Mouse (Mus musculus) neural tube, embryonic 13.5 days (tissue): ENCODE data around the gene Spata20. TPM values are rescaled to one million over a fixed set of nuclear protein-coding genes. Genes with fewer than 3 reads are reported as not detected.

Source experiments
- ATAC-seq: fragments of 200-750 bp; cut with Nextera tagmentation; 2 replicates; pipeline ENCODE4 v1.8.0; 2017; ENCODE audit warnings: low read depth, mild to moderate bottlenecking, moderate TSS enrichment, moderate library complexity
- H3K27ac ChIP-seq: fragments of 300-500 bp; sonication (generic); replicated peaks from 2 replicates; pipeline ENCODE4 v1.5.1; 2015; ENCODE audit warnings: moderate library complexity, mild to moderate bottlenecking, inconsistent platforms
- H3K27me3 ChIP-seq: fragments of 300-500 bp; sonication (generic); 2 replicates; pipeline ENCODE4 v1.6.1; 2015; ENCODE audit warnings: mild to moderate bottlenecking, inconsistent platforms
- H3K36me3 ChIP-seq: fragments of 300-500 bp; sonication (generic); 2 replicates; pipeline ENCODE4 v1.6.1; 2015; ENCODE audit warnings: mild to moderate bottlenecking, inconsistent platforms
- H3K4me1 ChIP-seq: fragments of 300-500 bp; sonication (generic); replicated peaks from 2 replicates; pipeline ENCODE4 v1.6.1; 2015; ENCODE audit warnings: inconsistent platforms
- H3K4me2 ChIP-seq: fragments of 300-500 bp; sonication (generic); 2 replicates; pipeline ENCODE4 v1.6.1; 2015; ENCODE audit warnings: inconsistent platforms, mild to moderate bottlenecking, moderate library complexity
- H3K4me3 ChIP-seq: fragments of 300-500 bp; sonication (generic); 2 replicates; pipeline ENCODE4 v1.5.1; 2015; ENCODE audit warnings: mild to moderate bottlenecking, inconsistent platforms
- H3K9ac ChIP-seq: fragments of 300-500 bp; sonication (generic); 2 replicates; pipeline ENCODE4 v1.6.1; 2015; ENCODE audit warnings: moderate library complexity, mild to moderate bottlenecking, inconsistent platforms
- H3K9me3 ChIP-seq: fragments of 300-500 bp; sonication (generic); 2 replicates; pipeline ENCODE4 v1.6.1; 2016; ENCODE audit warnings: inconsistent platforms
- WGBS: fragments of 180-500 bp; shearing (Covaris S2); methylation state at CpG from one replicate; pipeline ENCODE4 v1.1.7; 2015; 5-methylcytosine and 5-hydroxymethylcytosine counted together
- polyA plus RNA-seq: library from polyadenylated mRNA; unstranded; fragments of >200 nt; fragmentation: Nextera tagmentation; extraction: Ambion mirVana; gene quantifications from 2 replicates; pipeline ENCODE4 v1.2.1, GENCODE M21; 2015

Gene Spata20
- polyA plus RNA-seq, 1 experiment from 2014 or later: 0.28 TPM

GRCm38 (mm10) chr11:94468582-94469064, 17.4 kb downstream of the Spata20 start:
- H3K27ac ChIP-seq: peak overlapping the region; percentile 94
- WGBS: 12% methylated on average over 4 of the region's 4 CpGs
- H3K27me3 ChIP-seq: peaks cover 6% of the 10 kb centered on the region; the same call in 1 of the 2 replicates
- ATAC-seq: peak; percentile 81
- no peaks in the 10 kb centered on the region for H3K36me3 ChIP-seq
- peak overlapping the region; percentile 91 for H3K4me2 ChIP-seq
- no peak overlapping the region for H3K9ac ChIP-seq
- H3K9me3 ChIP-seq: no peaks in the 10 kb centered on the region
- peaks cover 91% of the 10 kb centered on the region for H3K4me1 ChIP-seq
- H3K4me3 ChIP-seq: no peak overlapping the region

GRCm38 (mm10) chr11:94466333-94466855, 19.6 kb downstream of the Spata20 start:
- Histone ChIP-seq H3K36me3 (peaks cover 9% of the 10 kb centered on the region), H3K9me3 (no peaks in the 10 kb centered on the region)

GRCm38 (mm10) chr11:94464170-94464569, 21.8 kb downstream of the Spata20 start:
- Histone ChIP-seq H3K27me3 (no peaks in the 10 kb centered on the region), H3K4me3 (no peak overlapping the region), H3K27ac (0 out of 2 replicates have a peak overlapping the region, but pooled peaks have one; percentile 68), H3K36me3 (peaks cover 19% of the 10 kb centered on the region), H3K4me1 (peaks cover 48% of the 10 kb centered on the region), H3K9ac (0 out of 2 replicates have a peak overlapping the region, but pooled peaks have one; percentile 0), H3K4me2 (no peak overlapping the region), H3K9me3 (no peaks in the 10 kb centered on the region)
- no peak for ATAC-seq
- WGBS: 3% methylated on average over 2 of the region's 2 CpGs

More at GRCm38 (mm10) chr11:94466333-94466855, 19.6 kb downstream of the Spata20 start:
- no peak for ATAC-seq
- no peak overlapping the region for H3K4me2 ChIP-seq
- H3K4me1 ChIP-seq: peaks cover 69% of the 10 kb centered on the region
- H3K4me3 ChIP-seq: no peak overlapping the region
- WGBS: 88% methylated on average over 17 of the region's 17 CpGs
- H3K27ac ChIP-seq: no peak overlapping the region
- H3K9ac ChIP-seq: no peak overlapping the region
- H3K27me3 ChIP-seq: peaks cover 5% of the 10 kb centered on the region; the same call in 1 of the 2 replicates

GRCm38 (mm10) chr11:94461856-94462255, 24.1 kb downstream of the Spata20 start:
- Histone ChIP-seq H3K9ac (no peak overlapping the region), H3K9me3 (no peaks in the 10 kb centered on the region), H3K27me3 (no peaks in the 10 kb centered on the region), H3K27ac (no peak overlapping the region), H3K4me1 (peaks cover 27% of the 10 kb centered on the region), H3K4me3 (no peak overlapping the region), H3K36me3 (peaks cover 38% of the 10 kb centered on the region), H3K4me2 (no peak overlapping the region)
- ATAC-seq: no peak
- 92% methylated on average over 11 of the region's 11 CpGs for whole genome bisulfite sequencing

GRCm38 (mm10) chr11:94457001-94457400, 29.0 kb downstream of the Spata20 start:
- WGBS: 86% methylated on average over 15 of the region's 15 CpGs
- Histone ChIP-seq H3K27ac (no peak overlapping the region), H3K4me2 (no peak overlapping the region), H3K27me3 (no peaks in the 10 kb centered on the region), H3K4me3 (no peak overlapping the region), H3K9ac (no peak overlapping the region), H3K4me1 (peaks cover 23% of the 10 kb centered on the region), H3K9me3 (no peaks in the 10 kb centered on the region), H3K36me3 (peaks cover 37% of the 10 kb centered on the region)
- no peak for ATAC-seq

GRCm38 (mm10) chr11:94456347-94456746, 29.6 kb downstream of the Spata20 start:
- ATAC-seq: no peak
- WGBS: 83% methylated on average over 3 of the region's 3 CpGs
- no peak overlapping the region for H3K4me2 ChIP-seq
- no peaks in the 10 kb centered on the region for H3K27me3 ChIP-seq
- no peak overlapping the region for H3K9ac ChIP-seq
- H3K4me3 ChIP-seq: no peak overlapping the region
- no peaks in the 10 kb centered on the region for H3K9me3 ChIP-seq
- H3K36me3 ChIP-seq: peaks cover 31% of the 10 kb centered on the region
- H3K27ac ChIP-seq: no peak overlapping the region
- H3K4me1 ChIP-seq: peaks cover 23% of the 10 kb centered on the region

- H3K4me1 ChIP-seq: peaks cover 31% of the 10 kb centered on the region
- H3K9ac ChIP-seq: 0 out of 2 replicates have a peak overlapping the region, but pooled peaks have one; percentile 12
- H3K36me3 ChIP-seq: peaks cover 30% of the 10 kb centered on the region
- ATAC-seq: no peak
- H3K9me3 ChIP-seq: no peaks in the 10 kb centered on the region
- no peak overlapping the region for H3K4me3 ChIP-seq
- 73% methylated on average over 10 of the region's 10 CpGs for WGBS
- no peak overlapping the region for H3K4me2 ChIP-seq
- no peaks in the 10 kb centered on the region for H3K27me3 ChIP-seq
- peak overlapping the region; percentile 52 for H3K27ac ChIP-seq
These were observed 30.7 kb downstream of the Spata20 start for GRCm38 (mm10) chr11:94455161-94455820.

GRCm38 (mm10) chr11:94454756-94455155, 31.2 kb downstream of the Spata20 start:
- H3K9ac ChIP-seq: no peak overlapping the region
- H3K4me1 ChIP-seq: peaks cover 36% of the 10 kb centered on the region
- H3K27ac ChIP-seq: peak overlapping the region; percentile 52
- WGBS: 43% methylated on average over 5 of the region's 5 CpGs
- no peaks in the 10 kb centered on the region for H3K9me3 ChIP-seq
- H3K4me3 ChIP-seq: no peak overlapping the region
- H3K27me3 ChIP-seq: no peaks in the 10 kb centered on the region
- H3K36me3 ChIP-seq: peaks cover 31% of the 10 kb centered on the region
- no peak for ATAC-seq
- no peak overlapping the region for H3K4me2 ChIP-seq

- Histone ChIP-seq H3K9me3 (no peaks in the 10 kb centered on the region), H3K4me2 (no peak overlapping the region), H3K4me1 (peaks cover 52% of the 10 kb centered on the region), H3K9ac (no peak overlapping the region), H3K27me3 (no peaks in the 10 kb centered on the region), H3K27ac (no peak overlapping the region), H3K4me3 (no peak overlapping the region), H3K36me3 (0 out of 2 replicates have a peak, but pooled peaks cover 4% of the 10 kb centered on the region)
- 73% methylated on average over 12 of the region's 12 CpGs for WGBS
- ATAC-seq: no peak
These were observed 34.7 kb downstream of the Spata20 start for GRCm38 (mm10) chr11:94451091-94451773.

GRCm38 (mm10) chr11:94449886-94450285, 36.1 kb downstream of the Spata20 start:
- H3K36me3 ChIP-seq: 0 out of 2 replicates have a peak, but pooled peaks cover 4% of the 10 kb centered on the region
- no peak overlapping the region for H3K9ac ChIP-seq
- no peak overlapping the region for H3K4me3 ChIP-seq
- no peaks in the 10 kb centered on the region for H3K27me3 ChIP-seq
- WGBS: 68% methylated on average over 5 of the region's 5 CpGs
- no peaks in the 10 kb centered on the region for H3K9me3 ChIP-seq
- peak overlapping the region; percentile 70 for H3K27ac ChIP-seq
- peaks cover 55% of the 10 kb centered on the region for H3K4me1 ChIP-seq
- ATAC-seq: no peak
- no peak overlapping the region for H3K4me2 ChIP-seq

- ATAC-seq: no peak
- H3K9ac ChIP-seq: peak overlapping the region; percentile 3; the same call in 1 of the 2 replicates
- WGBS: 33% methylated on average over 8 of the region's 8 CpGs
These were observed 36.7 kb downstream of the Spata20 start for GRCm38 (mm10) chr11:94449239-94449638.

GRCm38 (mm10) chr11:94447017-94447416, 39.0 kb downstream of the Spata20 start:
- no peak for ATAC-seq
- Histone ChIP-seq H3K4me3 (no peak overlapping the region), H3K9ac (no peak overlapping the region), H3K27me3 (no peaks in the 10 kb centered on the region), H3K36me3 (peaks cover 22% of the 10 kb centered on the region), H3K9me3 (no peaks in the 10 kb centered on the region), H3K4me1 (peaks cover 73% of the 10 kb centered on the region), H3K27ac (no peak overlapping the region), H3K4me2 (no peak overlapping the region)
- 15% methylated on average over 3 of the region's 3 CpGs for WGBS

More at GRCm38 (mm10) chr11:94449239-94449638, 36.7 kb downstream of the Spata20 start:
- Histone ChIP-seq H3K36me3 (0 out of 2 replicates have a peak, but pooled peaks cover 4% of the 10 kb centered on the region), H3K4me3 (no peak overlapping the region), H3K9me3 (no peaks in the 10 kb centered on the region), H3K4me1 (peaks cover 55% of the 10 kb centered on the region), H3K4me2 (no peak overlapping the region), H3K27me3 (no peaks in the 10 kb centered on the region), H3K27ac (peak overlapping the region; percentile 70)
